Mouse (Mus musculus) common myeloid progenitor, adult 5-6 weeks (primary cell): ENCODE data around the gene Olfr872. TPM values are rescaled to one million over a fixed set of nuclear protein-coding genes. Genes with fewer than 3 reads are reported as not detected.
"Not testable (repeated sequence)": the region's sequence is repeated elsewhere in the genome, so short reads cannot be mapped to it uniquely, and the experiment has no call there.

Source experiments
- ATAC-seq: replicated peaks from 2 replicates; pipeline ENCODE4 v1.8.0; 2016; ENCODE audit warnings: low read depth, mild to moderate bottlenecking, moderate TSS enrichment, inconsistent platforms; ENCODE audit not compliant: poor library complexity, severe bottlenecking
- total RNA-seq: library from RNA; stranded (forward); fragments of 200-1000, 187-1606 nt; gene quantifications from 2 replicates; pipeline ENCODE4 v1.2.3, GENCODE M21; 2017

Gene Olfr872
- not detected in 2 replicates for total RNA-seq

DNA sequence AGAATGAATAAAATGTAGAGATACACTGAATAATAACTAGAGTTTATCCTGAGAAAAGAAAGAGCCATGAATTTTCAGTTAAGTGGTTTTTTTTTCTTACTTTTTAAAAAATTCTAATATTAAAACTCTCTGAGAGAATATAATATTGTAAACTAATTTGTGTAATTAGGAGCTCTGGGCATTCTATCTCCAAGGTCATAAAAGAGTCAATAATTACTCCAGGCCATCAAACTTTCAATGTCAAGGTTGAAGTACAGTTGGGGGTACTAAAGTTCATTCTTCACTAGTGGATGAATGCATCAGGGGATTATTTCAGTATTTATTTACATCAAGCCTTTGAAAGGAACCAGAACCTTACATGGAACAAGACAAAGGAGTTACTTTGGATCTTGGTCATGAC, at the start of gene Olfr872:
Gene Olfr872 (plus strand): TSS at position 301 of the 400 bp plus-strand sequence.
- no peak for ATAC-seq

DNA sequence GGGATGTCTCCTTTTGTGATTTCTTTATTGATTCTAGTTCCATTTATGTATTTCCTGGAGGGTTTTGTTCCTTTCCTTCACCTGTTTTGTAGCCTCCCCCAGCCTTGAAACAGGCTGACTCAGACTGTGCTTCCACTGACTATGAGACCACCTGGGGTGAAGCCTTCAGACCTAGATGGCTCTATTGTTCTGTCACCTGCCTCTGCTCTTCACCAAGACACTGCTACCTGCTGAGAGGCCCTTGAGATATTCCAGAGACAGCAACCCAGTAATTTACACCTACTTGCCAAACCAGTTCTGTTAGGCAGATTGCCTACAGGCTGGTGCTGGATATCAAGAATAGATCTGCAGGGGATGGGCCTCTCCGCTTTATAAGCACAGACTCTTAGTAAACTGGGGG, 34.8 kb upstream of the Olfr872 start:
- ATAC-seq = no peak

DNA sequence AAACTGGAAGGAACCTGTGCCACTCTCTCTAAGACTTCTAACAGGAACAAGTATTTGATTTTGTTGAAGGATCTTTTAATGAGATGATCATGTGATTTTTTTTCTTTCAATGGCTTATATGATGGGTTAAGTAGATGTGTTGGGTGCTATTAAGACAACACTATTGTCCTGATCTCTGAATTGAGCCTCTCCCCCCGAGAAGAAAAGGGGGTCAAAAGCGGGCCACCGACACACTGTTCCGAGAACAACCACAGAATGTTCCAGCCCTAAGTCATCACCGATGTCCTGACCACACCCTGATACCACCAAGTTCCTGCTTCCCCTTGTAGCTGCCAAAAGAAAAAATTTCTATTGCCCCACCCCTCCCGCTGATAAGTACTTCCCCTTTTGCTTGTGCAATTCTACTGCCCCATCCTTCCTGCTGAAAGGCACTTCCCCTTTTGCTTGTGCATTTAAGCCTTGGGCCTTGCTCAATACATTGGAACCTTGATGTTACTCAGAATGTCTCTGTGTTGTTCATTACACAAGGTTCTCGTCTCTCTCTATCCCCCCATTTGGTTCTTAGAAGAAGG, 33.4 kb upstream of the Olfr872 start:
- ATAC-seq = not testable (repeated sequence)

DNA sequence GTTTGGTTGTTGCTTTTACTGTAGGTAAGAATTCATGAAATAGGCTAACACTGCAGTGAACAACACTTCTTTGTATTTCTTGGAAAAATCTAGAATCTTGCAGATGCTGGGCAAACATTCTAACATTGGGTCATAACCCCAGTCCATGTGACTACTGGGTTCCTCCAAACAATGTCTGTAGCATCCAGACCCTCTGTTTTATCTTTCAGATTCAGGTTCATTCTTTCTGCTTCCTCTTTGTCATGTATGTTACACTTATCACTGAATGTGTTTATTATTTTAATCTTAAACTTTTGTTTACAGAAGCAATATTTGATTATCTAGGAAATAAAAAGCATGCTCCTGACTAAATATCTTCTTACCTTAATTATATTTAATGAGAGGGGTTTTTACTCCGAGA, 26.1 kb upstream of the Olfr872 start:
- ATAC-seq = no peak

DNA sequence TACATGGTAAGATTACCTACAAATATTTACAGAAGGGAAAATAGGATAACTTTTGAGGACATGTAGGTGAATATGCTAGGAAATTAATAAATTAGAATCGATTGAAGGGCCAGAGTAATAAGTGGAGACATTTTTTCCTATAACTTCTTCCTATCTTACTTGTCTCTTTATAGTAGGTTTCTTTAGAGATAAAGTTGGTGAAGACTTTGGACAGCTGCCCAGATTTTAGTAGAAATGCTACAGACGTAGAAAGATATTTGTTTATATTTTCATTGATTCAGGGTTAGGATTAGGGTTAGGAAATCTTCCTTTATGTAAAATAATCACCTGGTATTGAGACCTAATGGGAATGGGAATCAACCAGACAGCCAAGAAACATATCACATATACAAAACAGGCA, 25.4 kb upstream of the Olfr872 start:
- no peak for ATAC-seq

DNA sequence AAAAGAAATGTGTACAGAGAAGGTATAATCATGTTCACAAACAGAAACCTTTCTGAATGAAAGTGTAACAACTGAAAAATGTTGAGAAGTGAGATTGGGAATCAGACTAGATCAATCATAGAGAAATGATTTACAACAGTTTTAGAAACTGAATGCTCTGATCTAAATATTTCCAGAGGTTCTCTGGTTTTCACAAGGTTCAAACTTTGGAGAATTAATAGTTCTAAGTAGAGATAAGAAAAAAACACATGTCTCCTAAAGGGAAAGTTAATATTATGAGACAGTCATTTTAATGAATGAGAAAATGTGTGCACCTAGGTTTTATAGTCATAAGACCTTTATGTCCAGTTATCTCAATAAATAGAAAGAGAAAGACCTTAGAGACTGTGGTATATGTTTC, 25.0 kb upstream of the Olfr872 start, which contains the start of gene Olfr871:
Gene Olfr871 (plus strand): TSS at position 301 of the 400 bp plus-strand sequence.
- ATAC-seq = no peak

DNA sequence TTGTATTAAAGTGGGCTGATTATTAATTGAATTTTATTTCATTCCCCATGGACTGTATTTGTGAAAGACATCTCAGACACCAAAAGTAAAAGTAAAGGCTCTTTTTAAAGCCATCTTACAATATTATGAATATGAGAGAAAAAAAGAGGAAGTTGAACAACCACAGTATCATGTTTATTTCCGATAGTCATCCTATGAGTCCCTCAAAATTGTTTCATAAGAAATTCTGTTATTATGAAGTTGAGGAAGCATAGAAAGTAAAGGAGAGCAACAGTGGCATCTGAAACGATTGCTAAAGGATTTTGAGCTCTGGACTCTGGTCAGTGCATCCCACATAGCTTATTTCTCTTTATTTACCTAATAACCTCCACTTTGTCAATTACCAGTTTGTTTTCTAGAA, 459 bp downstream of the Olfr872 start:
- peak; percentile 42; the same call in 1 of the 2 replicates for ATAC-seq

DNA sequence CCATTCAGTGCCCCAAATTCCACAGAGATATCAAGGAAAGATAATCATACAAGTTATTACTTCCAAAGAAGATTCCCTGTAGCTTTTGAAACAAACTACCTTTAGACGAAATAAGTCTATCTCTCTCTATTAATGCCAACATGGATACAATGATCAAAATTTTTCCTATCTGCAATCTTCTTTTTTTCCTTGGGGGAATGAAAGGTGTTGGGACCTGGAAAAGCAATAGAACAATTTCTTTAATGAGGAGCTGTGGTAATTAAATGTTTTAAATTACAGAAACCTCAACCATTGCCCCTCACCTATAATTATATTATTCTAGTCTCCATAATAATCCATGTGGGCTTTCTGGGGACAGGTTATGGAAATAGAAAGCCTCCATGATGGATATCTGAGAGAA, 45.1 kb downstream of the Olfr872 start, which contains the start of gene Olfr39:
Gene Olfr39 (plus strand): TSS at position 301 of the 400 bp plus-strand sequence.
- no peak for ATAC-seq

DNA sequence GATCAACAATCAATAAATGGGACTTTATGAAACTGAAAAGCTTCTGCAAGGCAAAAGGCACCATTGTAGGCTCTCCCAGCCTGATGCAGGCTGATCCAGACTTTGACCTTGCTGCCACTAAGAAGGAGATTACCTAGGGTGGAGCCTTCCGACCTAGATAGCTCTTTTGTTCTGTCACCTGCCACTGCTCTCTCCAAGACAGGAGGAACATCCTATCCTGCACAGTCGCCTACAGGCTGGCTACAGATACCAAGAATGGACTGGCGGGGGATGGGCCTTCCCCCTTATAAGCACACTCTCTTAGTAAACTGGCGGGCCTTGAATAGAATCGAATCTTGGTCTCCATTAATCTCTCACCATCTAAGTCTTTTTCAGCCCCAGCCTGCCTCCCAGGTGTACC, 58.6 kb downstream of the Olfr872 start:
- ATAC-seq = not testable (repeated sequence)

DNA sequence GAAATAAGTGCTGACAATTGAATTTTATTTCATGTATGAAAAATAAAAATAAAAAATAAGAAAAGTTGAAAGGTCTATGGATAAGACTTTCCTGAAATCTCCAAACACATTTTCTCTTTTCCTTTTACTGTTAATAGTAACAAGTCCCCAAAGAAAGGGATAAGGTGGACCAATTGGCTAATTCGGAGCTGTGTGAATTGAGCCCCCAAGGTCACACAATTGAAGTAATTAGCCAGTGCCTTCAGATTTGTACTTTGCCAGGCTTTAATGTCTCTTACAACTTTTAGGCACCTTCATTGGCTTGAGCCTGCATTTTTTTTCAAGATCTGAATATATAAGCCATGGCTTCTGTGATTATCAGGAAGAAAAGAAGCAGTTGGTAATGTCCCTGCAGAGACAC, 61.3 kb downstream of the Olfr872 start, which contains the start of gene Olfr873:
Gene Olfr873 (plus strand): TSS at position 301 of the 400 bp plus-strand sequence.
- ATAC-seq = no peak

Other genes starting within 250 kb of the Olfr872 start
- not detected in 2 replicates for gene Olfr866, start 209.1 kb upstream of the Olfr872 start, total RNA-seq
- not detected in 2 replicates for gene Olfr867, start 179.6 kb upstream of the Olfr872 start, total RNA-seq
- not detected in 2 replicates for gene Olfr868, start 138.5 kb upstream of the Olfr872 start, total RNA-seq
- gene Olfr869, start 108.1 kb upstream of the Olfr872 start, total RNA-seq = not detected in 2 replicates
- gene Olfr870, start 63.1 kb upstream of the Olfr872 start, total RNA-seq = not detected in 2 replicates
- gene Olfr871, start 24.9 kb upstream of the Olfr872 start, total RNA-seq = not detected in 2 replicates
- not detected in 2 replicates for gene Olfr39, start 45.2 kb downstream of the Olfr872 start, total RNA-seq
- gene Olfr873, start 61.4 kb downstream of the Olfr872 start, total RNA-seq = not detected in 2 replicates
- not detected in 2 replicates for gene Olfr18, start 99.0 kb downstream of the Olfr872 start, total RNA-seq
- gene Zfp560, start 148.1 kb downstream of the Olfr872 start, total RNA-seq = 4.2 and 6.0 TPM in 2 replicates
- 38.1 and 62.8 TPM in 2 replicates for gene Zfp26, start 223.0 kb downstream of the Olfr872 start, total RNA-seq